Mouse (Mus musculus) spleen, embryonic (tissue): ENCODE measurements around the gene Aqp2.

Experiments
- CTCF ChIA-PET: fragments of 350-600 bp; sonication (Branson Sonifier 250); formaldehyde crosslinking; loops from one replicate; lab custom pipeline; 2022; lab: Charles Lee

Aqp2 gene

DNA sequence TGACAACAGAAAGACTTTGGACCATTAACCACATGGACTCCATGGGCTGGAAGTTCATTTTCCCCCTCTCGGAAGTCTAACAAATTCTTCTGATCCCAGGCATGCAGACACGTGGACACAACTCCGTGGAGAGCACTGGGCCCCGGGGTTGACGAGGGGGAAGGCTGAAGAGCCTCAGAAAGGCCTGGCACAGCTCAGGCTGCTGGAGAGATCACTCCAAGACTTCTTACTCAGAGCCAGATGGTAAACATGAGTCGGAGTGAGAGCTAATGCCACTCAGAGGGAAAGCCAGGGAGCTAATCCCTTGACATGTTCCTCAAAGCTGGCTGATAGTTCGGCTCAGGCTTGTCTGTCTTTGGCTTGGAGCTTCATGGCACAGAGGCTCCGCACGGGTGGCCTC, 36.4 kb downstream of the Aqp2 start:
- CTCF ChIA-PET: no interaction called here

GRCm38 (mm10) chr15:99618595-99618994, 39.7 kb downstream of the Aqp2 start:
- CTCF ChIA-PET: no interaction called here

DNA sequence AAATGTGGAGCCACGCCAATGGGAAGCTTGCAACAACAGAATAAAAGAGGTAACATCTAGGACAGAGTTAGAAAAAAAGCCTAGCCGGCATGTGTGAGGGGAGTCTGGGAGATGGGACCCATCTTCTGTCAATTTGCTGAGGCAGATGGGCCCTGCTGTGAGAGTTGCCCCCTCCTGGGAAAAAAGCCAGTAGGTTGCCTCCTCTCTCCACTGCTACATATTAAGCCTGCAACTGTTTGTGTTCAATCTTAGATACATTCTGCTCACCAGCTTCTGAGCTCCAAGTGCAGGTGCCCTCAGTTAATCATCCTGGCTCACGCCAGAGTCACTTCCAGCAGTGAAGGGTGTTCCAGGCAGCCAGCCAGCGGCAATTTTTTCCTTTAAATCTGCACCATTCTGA, 41.0 kb downstream of the Aqp2 start:
- CTCF ChIA-PET: interaction anchor here (0.7 kb wide), 1 partner anchor 467 kb away, joined by 4 read pairs; no protein-coding TSS in a partner anchor

DNA sequence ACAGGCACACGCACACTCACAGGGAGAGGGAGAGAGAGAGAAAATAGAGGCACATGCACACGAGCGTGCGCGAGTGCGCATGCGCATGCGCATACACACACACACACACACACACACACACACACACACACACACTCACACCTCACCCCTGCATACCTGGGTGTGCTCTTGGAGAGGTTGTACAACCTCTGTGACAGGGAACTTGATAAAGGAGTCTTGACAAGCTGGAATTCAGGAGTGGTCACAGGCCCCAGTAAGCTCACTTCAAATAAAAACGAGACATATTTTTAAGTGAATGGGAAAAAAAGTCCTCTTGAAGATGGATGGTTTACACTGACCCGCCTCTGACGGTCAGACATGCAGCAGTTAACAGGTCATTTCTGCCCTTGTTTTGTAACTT, 43.2 kb downstream of the Aqp2 start:
- CTCF ChIA-PET: interaction anchor here (0.6 kb wide), 1 partner anchor 24 kb away, joined by 4 read pairs; no protein-coding TSS in a partner anchor

DNA sequence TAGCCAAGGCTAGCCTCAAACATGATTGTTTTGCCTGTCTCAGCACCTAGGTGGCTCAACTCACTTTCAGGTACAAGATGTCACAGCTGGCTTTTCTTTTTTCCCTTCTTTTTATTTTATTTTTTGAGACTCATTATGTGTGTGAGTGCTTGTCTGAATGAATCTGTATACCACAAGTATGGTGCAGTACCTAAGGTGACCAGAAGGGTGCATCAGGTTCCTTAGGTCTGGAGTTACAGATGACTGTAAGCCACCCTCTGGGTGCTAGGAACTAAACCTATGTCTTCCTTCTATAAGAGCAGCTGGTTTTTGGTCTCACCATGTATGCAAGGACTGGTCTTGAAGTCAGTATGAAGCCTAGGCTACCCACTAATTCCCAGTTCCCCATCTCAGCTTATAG, 52.8 kb downstream of the Aqp2 start:
- CTCF ChIA-PET: no interaction called here
